Comparison of ENCODE assay signal across 8 mouse cellular contexts in the genomic region with DNA sequence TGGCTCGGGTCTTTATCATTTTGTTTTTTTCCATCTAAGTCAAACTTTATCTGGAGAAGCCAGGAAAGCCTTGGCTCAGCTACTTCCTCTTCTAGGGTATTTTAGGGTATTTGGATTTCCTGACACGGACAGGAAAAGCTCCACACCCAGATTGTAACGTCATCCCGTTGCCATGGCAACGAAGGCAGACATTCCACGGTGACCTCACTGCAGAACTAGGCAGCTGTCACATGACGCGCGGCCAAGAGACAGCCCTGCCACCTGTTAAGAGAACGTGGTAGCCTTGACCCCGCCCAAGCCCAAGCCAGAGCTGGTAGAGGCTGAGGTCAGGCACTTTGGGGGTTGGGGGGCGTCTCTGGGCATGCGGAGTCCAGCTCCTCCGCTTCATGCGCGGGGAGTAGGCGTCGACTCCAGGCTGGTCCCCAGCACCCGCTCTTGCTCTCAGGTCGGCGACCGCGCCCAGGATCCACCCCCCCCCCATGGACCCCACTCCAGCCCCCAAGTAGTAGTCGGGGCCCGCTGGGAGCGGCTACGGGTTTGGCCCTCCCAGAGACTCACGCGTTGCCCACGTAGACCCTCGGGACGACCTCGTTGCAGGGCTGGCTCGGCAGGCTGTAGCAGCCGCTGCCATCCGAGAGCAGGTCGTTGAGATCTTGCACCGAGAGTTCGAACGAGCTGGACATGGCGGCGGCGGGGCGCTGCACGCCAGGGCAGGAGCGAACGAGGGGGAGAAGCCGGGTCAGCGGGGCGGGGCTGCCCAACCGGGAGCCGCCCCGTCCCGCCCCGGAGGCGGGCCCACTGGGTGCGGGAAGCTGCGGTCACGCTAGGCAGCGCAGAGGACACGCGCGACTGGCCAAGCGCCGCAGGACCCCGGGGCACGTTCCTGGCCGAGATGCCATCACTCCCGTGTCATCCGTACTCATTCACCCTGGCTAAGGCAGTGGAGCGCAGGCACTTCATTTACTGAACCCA. TPM values are rescaled to one million over a fixed set of nuclear protein-coding genes. Genes with fewer than 3 reads are reported as not detected.
DNase-seq lines count a peak whose midpoint lies in the region; ATAC-seq and TF ChIP-seq lines count a peak whose summit lies in the region.

Gene Cfap97d1, plus strand, starts transcription at position 226 of the 972 bp plus-strand sequence.

- peaks cover 58% of the 10 kb centered on the region for H3K4me1 ChIP-seq in hindbrain, embryonic 10.5 days (replicated peaks)
- peaks cover 26% of the 10 kb centered on the region for H3K4me1 ChIP-seq in lung, embryonic 16.5 days (replicated peaks; ENCODE audit: control insufficient read depth, insufficient read depth, low read length)
- 0 out of 2 replicates have a peak, but pooled peaks cover 3% of the 10 kb centered on the region for H3K4me1 ChIP-seq in thymus, adult 2 months (replicated peaks; ENCODE audit: control insufficient read depth, insufficient read depth, low read length)

- peaks cover 18% of the 10 kb centered on the region for H3K27me3 ChIP-seq in hindbrain, embryonic 10.5 days (ENCODE audit: insufficient read depth, poor library complexity, severe bottlenecking)
- H3K27me3 ChIP-seq in lung, embryonic 16.5 days (ENCODE audit: control insufficient read depth, insufficient read depth, low read depth, low read length): no peaks in the 10 kb centered on the region; the same call in 1 of the 2 replicates
- H3K27me3 ChIP-seq in thymus, adult 2 months (ENCODE audit: control insufficient read depth, insufficient read depth, low read length): peaks cover 8% of the 10 kb centered on the region; the same call in 1 of the 2 replicates

- WGBS in hindbrain, embryonic 10.5 days: 1% methylated on average over 71 of the region's 71 CpGs
- WGBS in lung, embryonic 16.5 days: under 1% methylated on average over 70 of the region's 71 CpGs
- 1% methylated on average over 71 of the region's 71 CpGs for whole genome bisulfite sequencing in thymus, adult 2 months

- DNase-seq in NIH3T3 (ENCODE audit: low read depth): peak; percentile 99
- peak; percentile 98 for DNase-seq in cerebellum, adult 9-10 months
- peak; percentile 91 for DNase-seq in hindbrain, embryonic 10.5 days (ENCODE audit: low spot score)
- peak; percentile 98 for DNase-seq in layer of hippocampus, adult 9-11 months
- DNase-seq in ovary, adult 18-20 months (ENCODE audit: low spot score): peak; percentile 83
- DNase-seq in thymus, adult 2 months: peak; percentile 21

- H3K27ac ChIP-seq in hindbrain, embryonic 10.5 days: peak within 1 kb of the TSS; percentile 92
- peak within 1 kb of the TSS; percentile 88 for H3K27ac ChIP-seq in lung, embryonic 16.5 days (ENCODE audit: low read length)
- no peak within 1 kb of the TSS for H3K27ac ChIP-seq in thymus, adult 2 months (ENCODE audit: control insufficient read depth, insufficient read depth, low read length)

- TF ChIP-seq POLR2A in thymus, adult 2 months (IDR thresholded peaks at IDR 0.05; ENCODE audit: control insufficient read depth, extremely low read depth, insufficient read depth, low read length, poor library complexity): no peak

- H3K36me3 ChIP-seq in hindbrain, embryonic 10.5 days: peaks cover 6% of the 10 kb centered on the region
- 0 out of 2 replicates have a peak, but pooled peaks cover 2% of the 10 kb centered on the region for H3K36me3 ChIP-seq in lung, embryonic 16.5 days (ENCODE audit: control insufficient read depth, insufficient read depth, low read length)
- no peaks in the 10 kb centered on the region for H3K36me3 ChIP-seq in thymus, adult 2 months (ENCODE audit: control insufficient read depth, insufficient read depth, low read length)

- H3K9me3 ChIP-seq in hindbrain, embryonic 10.5 days: no peaks in the 10 kb centered on the region
- no peaks in the 10 kb centered on the region for H3K9me3 ChIP-seq in lung, embryonic 16.5 days (ENCODE audit: control insufficient read depth, low read length)

- peak within 1 kb of the TSS; percentile 100 for H3K4me2 ChIP-seq in lung, embryonic 16.5 days (ENCODE audit: low read depth, low read length)

- peak; percentile 63 for ATAC-seq in frontal cortex, adult (ENCODE audit: low TSS enrichment)
- ATAC-seq in lung, embryonic 16.5 days (ENCODE audit: low read depth): peak; percentile 83

- H3K9ac ChIP-seq in lung, embryonic 16.5 days (ENCODE audit: low read length): peak within 1 kb of the TSS; percentile 86

- peak within 1 kb of the TSS; percentile 76 for H3K4me3 ChIP-seq in hindbrain, embryonic 10.5 days
- H3K4me3 ChIP-seq in lung, embryonic 16.5 days (ENCODE audit: low read length): peak within 1 kb of the TSS; percentile 72
- H3K4me3 ChIP-seq in thymus, adult 2 months (ENCODE audit: control insufficient read depth, insufficient read depth, low read length): peak within 1 kb of the TSS; percentile 28

- no peak for TF ChIP-seq CTCF in thymus, adult 2 months (IDR thresholded peaks at IDR 0.05; ENCODE audit: borderline replicate concordance, control insufficient read depth, extremely low read depth, insufficient read depth, low read length, poor library complexity)

RNA-seq across cellular contexts. Expression of gene Cfap97d1, which starts in this region (rescaled TPM):
- polyA plus RNA-seq in hindbrain, embryonic 10.5 days (2016; fragmentation: Nextera tagmentation; extraction: Ambion mirVana): not detected in 2 replicates
- polyA plus RNA-seq in lung, embryonic 16.5 days (2015; fragmentation: Nextera tagmentation; extraction: Ambion mirVana): not detected in 2 replicates
- not detected in 2 replicates for polyA plus RNA-seq in thymus, adult 2 months (2012; rRNA removed)

Comparison
In these comparisons a context has a peak if more than half of its experiments do, and no peak if none do; other contexts are left out.
1. Peak in DNase-seq, H3K4me3 ChIP-seq and H3K27ac ChIP-seq in hindbrain, embryonic 10.5 days; RNA of the gene not detected or under 1 TPM.
2. Peak in ATAC-seq, H3K4me3 ChIP-seq, H3K27ac ChIP-seq, H3K9ac ChIP-seq and H3K4me2 ChIP-seq in lung, embryonic 16.5 days; RNA of the gene not detected or under 1 TPM.
3. Peak in DNase-seq and H3K4me3 ChIP-seq in thymus, adult 2 months; RNA of the gene not detected or under 1 TPM.
4. DNase-seq: peak in every context shown above with its lines; median percentile 99 in NIH3T3; 98 in cerebellum, adult 9-10 months; 98 in layer of hippocampus, adult 9-11 months; 91 in hindbrain, embryonic 10.5 days; 83 in ovary, adult 18-20 months; 21 in thymus, adult 2 months.